Mouse (Mus musculus) liver (tissue): ENCODE measurements around the gene Tspan15.

ENCODE experiments used
- DNase-seq: peaks from one replicate; pipeline ENCODE4 v3.0.0-alpha.2; 2020; ENCODE audit warnings: mixed read lengths

Tspan15 gene

DNA sequence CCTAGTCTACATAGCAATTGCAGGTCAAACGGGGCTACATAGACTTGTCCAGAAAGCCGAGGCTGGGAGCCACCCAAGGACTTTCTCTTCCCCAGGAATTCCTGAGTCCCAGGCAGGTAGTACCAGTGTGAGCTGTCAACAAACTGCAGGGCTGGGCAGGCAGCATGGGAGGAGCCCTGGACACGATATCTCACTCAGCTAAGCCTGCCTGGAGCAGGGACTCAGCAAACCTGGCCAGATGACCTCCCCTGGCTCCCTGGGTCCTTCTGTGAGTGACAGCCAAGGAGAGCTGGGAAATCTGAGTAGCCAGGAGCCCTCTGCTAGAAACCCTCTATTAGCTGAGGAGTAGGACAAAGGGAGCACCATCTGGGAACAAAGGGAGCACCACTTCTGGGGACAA is 41.7 kb downstream of the Tspan15 start:
- no peak for DNase-seq

DNA sequence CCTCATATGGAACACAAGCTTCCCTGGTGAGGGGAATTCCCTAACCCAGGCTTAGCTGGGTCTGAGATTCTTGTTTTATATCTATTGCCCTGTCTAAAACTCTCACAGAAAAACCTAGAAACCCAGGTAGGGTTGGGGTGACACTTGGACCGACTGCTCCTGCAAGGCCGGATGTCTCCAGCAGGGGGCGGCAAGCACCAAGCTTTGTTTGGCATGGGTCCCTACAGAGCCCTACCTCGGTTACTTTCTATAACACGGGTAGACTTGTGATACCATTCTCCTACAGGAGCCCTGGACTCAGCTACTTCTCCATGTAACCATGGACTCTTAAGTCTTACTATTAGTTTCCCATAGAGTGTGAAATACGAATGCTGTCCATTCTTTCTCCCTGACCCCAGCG is 44.2 kb downstream of the Tspan15 start:
- DNase-seq: peak; percentile 83

- DNase-seq: peak; percentile 92
Observed at GRCm38 (mm10) chr10:62183053-62183452, 48.0 kb downstream of the Tspan15 start.

DNA sequence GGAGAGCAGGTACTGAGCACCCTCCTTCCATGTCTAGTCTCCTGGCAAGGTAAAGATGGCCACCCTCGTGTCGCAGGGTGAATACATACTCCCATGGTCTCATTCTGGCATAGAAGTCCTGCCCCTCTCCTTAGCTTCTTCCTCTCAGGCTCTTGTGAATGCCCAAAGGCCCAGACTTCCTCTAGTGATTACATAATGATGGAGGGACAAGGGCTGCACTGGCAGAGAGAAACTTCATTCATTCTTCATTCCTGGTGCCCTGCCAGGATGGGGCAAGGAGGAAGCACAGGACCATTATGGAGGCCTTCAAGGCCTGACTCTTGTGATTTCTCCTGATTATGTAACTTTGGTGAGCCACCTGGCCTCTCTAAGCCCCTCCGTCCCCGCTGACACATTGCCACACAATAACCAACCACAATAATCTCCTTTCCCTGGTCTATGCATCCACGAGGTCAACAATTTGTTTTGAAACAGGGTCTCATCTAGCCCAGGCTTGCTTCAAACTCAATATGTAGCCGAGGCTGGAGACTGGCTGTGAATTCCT is 48.5 kb downstream of the Tspan15 start:
- DNase-seq: no peak

- no peak for DNase-seq
Observed at GRCm38 (mm10) chr10:62181701-62182100, 49.4 kb downstream of the Tspan15 start.

GRCm38 (mm10) chr10:62179944-62180343 is 51.1 kb downstream of the Tspan15 start:
- no peak for DNase-seq

- DNase-seq: no peak
Observed at GRCm38 (mm10) chr10:62174533-62175313, 56.3 kb downstream of the Tspan15 start.

- DNase-seq: no peak
Observed at GRCm38 (mm10) chr10:62173941-62174448, 57.1 kb downstream of the Tspan15 start.

GRCm38 (mm10) chr10:62172841-62173553 is 58.1 kb downstream of the Tspan15 start:
- DNase-seq: no peak

DNA sequence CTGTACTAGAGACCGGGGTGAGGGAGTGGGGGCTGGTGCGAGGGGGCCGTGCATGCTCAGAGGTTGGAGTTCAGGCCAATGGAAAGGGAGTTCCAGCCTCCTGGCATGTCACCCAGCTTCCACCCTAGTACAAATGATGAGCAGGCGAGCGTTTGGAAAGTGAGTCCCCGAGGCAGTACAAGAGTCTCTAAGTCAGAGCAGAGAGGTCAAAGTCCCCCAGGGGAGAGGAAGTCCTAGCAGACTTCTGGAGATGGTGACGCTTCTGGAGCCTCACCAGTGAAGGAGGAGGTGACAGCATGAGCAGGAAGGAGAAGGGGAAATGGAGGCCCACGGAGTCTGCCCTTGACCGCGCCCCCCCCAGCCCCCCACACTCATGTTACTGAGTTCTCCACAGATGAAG is 68.6 kb downstream of the Tspan15 start:
- DNase-seq: no peak

- no peak for DNase-seq
Observed at GRCm38 (mm10) chr10:62149929-62150328, 81.1 kb downstream of the Tspan15 start.

- DNase-seq: no peak
Observed at GRCm38 (mm10) chr10:62147466-62148248, 83.4 kb downstream of the Tspan15 start.

GRCm38 (mm10) chr10:62145957-62146356 is 85.1 kb downstream of the Tspan15 start:
- no peak for DNase-seq

DNA sequence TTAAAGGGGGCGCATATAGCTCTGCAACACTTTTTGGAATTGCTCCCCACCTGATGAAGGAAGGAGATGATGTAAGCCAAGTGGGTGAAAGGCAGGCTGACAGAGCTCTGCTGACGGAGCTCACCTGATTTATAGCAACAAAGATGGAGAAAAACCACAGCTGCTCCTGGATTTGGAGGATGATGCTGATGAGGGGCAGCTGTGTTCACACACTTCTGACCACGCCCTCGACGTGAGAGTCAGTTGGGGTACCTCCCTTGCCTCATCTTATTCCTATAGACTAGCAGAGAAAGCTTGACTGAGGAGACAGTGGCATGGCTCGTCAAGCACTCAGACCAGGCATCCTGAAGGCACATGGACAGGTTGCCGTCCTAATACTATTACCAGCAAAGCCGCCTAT is 87.2 kb downstream of the Tspan15 start, which contains the start of gene Fam241b:
TSS of gene Fam241b (minus strand) at position 101 of the 400 bp plus-strand sequence.
- DNase-seq: no peak

GRCm38 (mm10) chr10:62138040-62138439 is 93.0 kb downstream of the Tspan15 start:
- DNase-seq: no peak

- no peak for DNase-seq
Observed at GRCm38 (mm10) chr10:62137150-62137549, 93.9 kb downstream of the Tspan15 start.

- no peak for DNase-seq
Observed at GRCm38 (mm10) chr10:62135696-62136470, 95.2 kb downstream of the Tspan15 start.
